Comparison of ENCODE assay signal across 8 mouse cellular contexts in genomic region chr2:118546798-118547165, GRCm38 (mm10). TPM values are rescaled to one million over a fixed set of nuclear protein-coding genes. Genes with fewer than 3 reads are reported as not detected.
DNase-seq lines count a peak whose midpoint lies in the region; ATAC-seq and TF ChIP-seq lines count a peak whose summit lies in the region.

No protein-coding gene starts in this region.

- no peak for DNase-seq in heart, embryonic 10.5 days (ENCODE audit: low spot score)
- no peak for DNase-seq in heart, adult 18-20 months
- DNase-seq in heart, postnatal 0 days (ENCODE audit: low spot score) = no peak
- no peak for DNase-seq in adipocyte (ENCODE audit: low spot score)
- DNase-seq in layer of hippocampus, adult 8-10 months (ENCODE audit: low spot score in 2 of 2) = no peak

- no peak overlapping the region for H3K4me3 ChIP-seq in heart, embryonic 10.5 days
- H3K4me3 ChIP-seq in megakaryocyte, embryonic 14.5 days (replicated peaks) = peak overlapping the region; percentile 72
- no peak overlapping the region; the same call in 1 of the 2 replicates for H3K4me3 ChIP-seq in heart, postnatal 0 days (ENCODE audit: low read depth, low read length)
- no peak overlapping the region for H3K4me3 ChIP-seq in neural tube, embryonic 13.5 days

- H3K9me3 ChIP-seq in heart, embryonic 10.5 days = no peaks in the 10 kb centered on the region
- H3K9me3 ChIP-seq in megakaryocyte, embryonic 14.5 days = peaks cover 5% of the 10 kb centered on the region
- H3K9me3 ChIP-seq in heart, postnatal 0 days (replicated peaks; ENCODE audit: control insufficient read depth, low read length) = no peaks in the 10 kb centered on the region
- H3K9me3 ChIP-seq in neural tube, embryonic 13.5 days = no peaks in the 10 kb centered on the region

- no peak overlapping the region for H3K9ac ChIP-seq in heart, postnatal 0 days (replicated peaks; ENCODE audit: low read depth, low read length)
- H3K9ac ChIP-seq in neural tube, embryonic 13.5 days = peak overlapping the region; percentile 55

- peaks cover 77% of the 10 kb centered on the region for H3K4me1 ChIP-seq in heart, embryonic 10.5 days
- H3K4me1 ChIP-seq in megakaryocyte, embryonic 14.5 days = peaks cover 80% of the 10 kb centered on the region
- peaks cover 72% of the 10 kb centered on the region for H3K4me1 ChIP-seq in heart, postnatal 0 days (ENCODE audit: control insufficient read depth, insufficient read depth)
- H3K4me1 ChIP-seq in neural tube, embryonic 13.5 days (replicated peaks) = peaks cover 78% of the 10 kb centered on the region

- peak overlapping the region; percentile 77 for H3K4me2 ChIP-seq in heart, postnatal 0 days (ENCODE audit: low read depth, low read length)
- peak overlapping the region; percentile 88 for H3K4me2 ChIP-seq in neural tube, embryonic 13.5 days

- TF ChIP-seq EP300 in heart, postnatal 0 days (IDR thresholded peaks at IDR 0.05; ENCODE audit: low read depth) = no peak

- no peak for TF ChIP-seq CTCF in heart, postnatal 0 days (IDR thresholded peaks at IDR 0.05; ENCODE audit: low read depth)

- no peaks in the 10 kb centered on the region for H3K27me3 ChIP-seq in heart, embryonic 10.5 days (ENCODE audit: insufficient read depth, poor library complexity, severe bottlenecking)
- peaks cover 41% of the 10 kb centered on the region for H3K27me3 ChIP-seq in megakaryocyte, embryonic 14.5 days (replicated peaks)
- no peaks in the 10 kb centered on the region for H3K27me3 ChIP-seq in heart, postnatal 0 days (ENCODE audit: control insufficient read depth, insufficient read depth, low read length)
- peaks cover 9% of the 10 kb centered on the region for H3K27me3 ChIP-seq in neural tube, embryonic 13.5 days

- 43% methylated on average over 3 of the region's 3 CpGs for WGBS in heart, embryonic 10.5 days
- 76% methylated on average over 3 of the region's 3 CpGs for WGBS in heart, postnatal 0 days
- WGBS in neural tube, embryonic 13.5 days = 46% methylated on average over 3 of the region's 3 CpGs

- H3K27ac ChIP-seq in heart, embryonic 10.5 days = peak overlapping the region; percentile 92
- H3K27ac ChIP-seq in heart, postnatal 0 days (ENCODE audit: low read depth) = peak overlapping the region; percentile 99; the same call in 1 of the 2 replicates
- H3K27ac ChIP-seq in neural tube, embryonic 13.5 days (replicated peaks) = no peak overlapping the region

- no peak for ATAC-seq in megakaryocyte, adult 5-6 weeks (ENCODE audit: poor library complexity, severe bottlenecking)
- ATAC-seq in heart, postnatal 0 days (ENCODE audit: insufficient read depth, low read depth) = no peak
- no peak for ATAC-seq in neural tube, embryonic 13.5 days (ENCODE audit: low read depth)

- no peaks in the 10 kb centered on the region for H3K36me3 ChIP-seq in heart, embryonic 10.5 days
- peaks cover 5% of the 10 kb centered on the region for H3K36me3 ChIP-seq in megakaryocyte, embryonic 14.5 days (replicated peaks; ENCODE audit: low read length)
- no peaks in the 10 kb centered on the region for H3K36me3 ChIP-seq in heart, postnatal 0 days (replicated peaks; ENCODE audit: control insufficient read depth, insufficient read depth, low read length)
- H3K36me3 ChIP-seq in neural tube, embryonic 13.5 days = no peaks in the 10 kb centered on the region

RNA-seq across cellular contexts. Expression of gene Bmf, which starts 2.7 kb away (rescaled TPM):
- polyA plus RNA-seq in heart, embryonic 10.5 days (2016; fragmentation: Nextera tagmentation; extraction: Ambion mirVana) = 2.5 and 3.7 TPM in 2 replicates
- total RNA-seq in heart, adult 18-20 months (2021) = 1 to 10 TPM; 5.2 to 5.4 TPM
- polyA plus RNA-seq in megakaryocyte, embryonic 14.5 days (2012; ENCODE audit: insufficient read depth, low replicate concordance) = 6.3 and 11.4 TPM in 2 replicates
- 8.8 and 12.4 TPM in 2 replicates for total RNA-seq in megakaryocyte, adult 5-6 weeks (2015)
- total RNA-seq in megakaryocyte, adult 5-6 weeks (2017) = 9.7 and 11.5 TPM in 2 replicates
- total RNA-seq in heart, postnatal 0 days (2014; rRNA removed; ENCODE audit: low replicate concordance) = 12.7 and 14.5 TPM in 2 replicates
- 1.5 and 1.6 TPM in 2 replicates for polyA plus RNA-seq in heart, postnatal 0 days (2015; fragmentation: Nextera tagmentation; extraction: Ambion mirVana)
- 3.3 and 4.6 TPM in 2 replicates for polyA plus RNA-seq in neural tube, embryonic 13.5 days (2015; fragmentation: Nextera tagmentation; extraction: Ambion mirVana)
- 1 to 10 TPM; 2.0 to 8.6 (median 4.1) TPM for total RNA-seq in layer of hippocampus, adult 8-10 months (2022)

RNA-seq across cellular contexts. Expression of gene Bub1b, which starts 51.2 kb away (rescaled TPM):
- polyA plus RNA-seq in heart, embryonic 10.5 days (2016; fragmentation: Nextera tagmentation; extraction: Ambion mirVana) = 101 and 104 TPM in 2 replicates
- 1 to 10 TPM in 1 of 2 experiments, under 1 TPM in 1; 0.82 to 1.8 TPM for total RNA-seq in heart, adult 18-20 months (2021)
- polyA plus RNA-seq in megakaryocyte, embryonic 14.5 days (2012; ENCODE audit: insufficient read depth, low replicate concordance) = 1.9 and 5.4 TPM in 2 replicates
- total RNA-seq in megakaryocyte, adult 5-6 weeks (2015) = 48.8 and 63.4 TPM in 2 replicates
- 139 TPM in 2 replicates for total RNA-seq in megakaryocyte, adult 5-6 weeks (2017)
- total RNA-seq in heart, postnatal 0 days (2014; rRNA removed; ENCODE audit: low replicate concordance) = 37.7 and 46.9 TPM in 2 replicates
- 14.8 and 16.2 TPM in 2 replicates for polyA plus RNA-seq in heart, postnatal 0 days (2015; fragmentation: Nextera tagmentation; extraction: Ambion mirVana)
- 14.9 and 16.7 TPM in 2 replicates for polyA plus RNA-seq in neural tube, embryonic 13.5 days (2015; fragmentation: Nextera tagmentation; extraction: Ambion mirVana)
- total RNA-seq in layer of hippocampus, adult 8-10 months (2022) = 1 to 10 TPM; 2.1 to 3.3 (median 2.3) TPM
